Mouse (Mus musculus): ENCODE data around the gene Ercc1.

DNA sequence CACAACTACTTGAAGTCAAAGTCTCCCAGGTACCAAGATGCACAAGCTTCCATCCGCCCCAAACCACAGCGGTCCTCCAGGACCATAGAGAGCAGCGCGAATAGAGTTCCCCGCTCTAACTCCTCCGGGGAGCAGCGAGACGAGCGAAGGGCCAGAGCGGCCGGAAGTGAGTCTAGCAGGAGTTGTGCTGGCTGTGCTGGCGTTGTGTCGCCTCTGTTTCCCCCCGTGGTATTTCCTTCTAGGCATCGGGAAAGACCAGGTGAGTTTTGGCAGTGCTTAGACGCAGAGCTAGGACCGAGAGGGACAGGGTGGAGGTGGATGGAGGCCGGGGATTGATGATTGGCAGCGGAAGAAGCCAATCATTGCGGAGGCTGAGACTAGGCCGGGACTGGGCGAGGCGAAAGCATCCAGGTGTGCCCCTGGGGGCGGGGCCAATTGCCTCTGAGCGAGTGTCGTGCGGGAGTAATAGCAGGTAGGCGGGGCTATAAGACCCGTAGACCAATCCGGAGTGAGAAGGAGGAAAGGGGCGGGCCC is 427 bp downstream of the Ercc1 start:
- TF ChIP-seq POLR2A (IDR thresholded peaks at IDR 0.05; ENCODE audit: extremely low read depth, insufficient read depth, low read length) (peak; percentile 67), CTCF (IDR thresholded peaks at IDR 0.05; ENCODE audit: extremely low read depth, insufficient read depth, low read length) (no peak)

Data from cortical plate, adult 2 months (tissue).